Mouse (Mus musculus): Measurements from ENCODE around the gene Lrrc8d. TPM values are rescaled to one million over a fixed set of nuclear protein-coding genes. Genes with fewer than 3 reads are reported as not detected.
A peak's percentile ranks its signal among the peaks of the same experiment; 100 is the strongest.

Gene Lrrc8d
- 17.3 and 19.2 TPM in 2 replicates for polyA plus RNA-seq (2014; fragmentation: Nextera tagmentation; extraction: Ambion mirVana)

DNA sequence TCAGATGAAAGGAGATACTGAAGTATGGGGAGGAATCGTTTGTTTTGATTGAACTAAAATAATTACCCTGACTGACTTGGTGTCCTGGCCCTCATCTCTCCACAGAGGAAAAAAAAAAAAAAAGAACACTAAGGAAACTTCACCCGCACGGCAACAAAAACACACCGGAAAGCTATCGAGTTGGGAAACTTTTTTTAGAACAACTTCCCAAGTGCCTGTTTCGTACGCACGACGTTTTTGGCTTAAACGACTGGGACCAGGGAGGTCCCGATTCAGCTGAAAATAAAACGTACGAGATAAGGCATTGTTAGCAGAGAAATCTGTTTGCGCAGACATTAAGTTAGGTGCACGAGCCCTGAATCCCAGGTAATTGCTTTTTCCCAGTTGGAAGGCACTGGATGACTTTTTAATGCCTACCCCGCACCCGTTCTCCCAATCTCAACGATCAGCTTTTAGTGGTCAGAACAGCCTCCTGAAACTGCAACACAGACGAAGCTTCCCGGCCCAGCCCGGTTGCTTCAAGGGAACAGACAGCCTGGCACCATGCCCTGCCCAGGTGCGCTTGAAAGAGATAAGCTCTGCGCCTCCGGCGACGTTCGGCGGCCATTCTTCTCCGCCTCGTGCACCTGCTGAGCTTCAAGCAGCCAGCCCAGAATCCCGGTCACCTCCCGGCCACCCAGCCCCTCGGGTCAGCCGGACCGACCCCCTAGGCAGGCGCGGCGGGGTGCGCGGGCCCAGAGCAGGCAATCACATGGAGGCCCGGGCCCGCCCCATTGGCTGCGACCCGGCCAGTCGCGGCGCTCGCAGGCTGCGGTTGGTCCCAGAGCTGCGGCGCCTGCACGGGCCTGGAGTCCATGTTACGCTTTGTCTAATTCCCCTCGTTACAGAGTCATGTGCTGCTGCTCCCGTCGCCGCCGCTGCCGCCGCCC, at the start of gene Lrrc8d:
TSS of gene Lrrc8d (plus strand) at position 829 of the 929 bp plus-strand sequence.
- Histone ChIP-seq H3K9me3 (ENCODE audit: control insufficient read depth, low read length) (no peaks in the 10 kb centered on the region), H3K4me1 (replicated peaks; ENCODE audit: control insufficient read depth, insufficient read depth, low read length) (peaks cover 10% of the 10 kb centered on the region), H3K36me3 (ENCODE audit: control insufficient read depth, insufficient read depth, low read length) (no peaks in the 10 kb centered on the region), H3K27ac (ENCODE audit: low read depth) (peak within 1 kb of the TSS; percentile 91), H3K27me3 (replicated peaks; ENCODE audit: control insufficient read depth, insufficient read depth, low read length) (no peaks in the 10 kb centered on the region), H3K4me3 (ENCODE audit: low read depth, low read length) (peak within 1 kb of the TSS; percentile 83), H3K4me2 (ENCODE audit: low read length) (peak within 1 kb of the TSS; percentile 88), H3K9ac (ENCODE audit: low read length) (peak within 1 kb of the TSS; percentile 95)
- ATAC-seq (replicated peaks; ENCODE audit: low FRiP score, low TSS enrichment, low read depth), result peak; percentile 92
- WGBS, result 2% methylated on average over 58 of the region's 60 CpGs
- DNase-seq (ENCODE audit: low spot score), result peak; percentile 88

GRCm38 (mm10) chr5:105650728-105651479, 48.9 kb upstream of the Lrrc8d start:
- no peak overlapping the region for H3K4me2 ChIP-seq (ENCODE audit: low read length)
- DNase-seq (ENCODE audit: low spot score) (no peak), ATAC-seq (replicated peaks; ENCODE audit: low FRiP score, low TSS enrichment, low read depth) (no peak)
- WGBS, result 78% methylated on average over 8 of the region's 8 CpGs
- H3K9me3 ChIP-seq (ENCODE audit: control insufficient read depth, low read length), result no peaks in the 10 kb centered on the region
- H3K27ac ChIP-seq (ENCODE audit: low read depth), result peak overlapping the region; percentile 12; the same call in 1 of the 2 replicates
- no peaks in the 10 kb centered on the region for H3K36me3 ChIP-seq (ENCODE audit: control insufficient read depth, insufficient read depth, low read length)
- no peak overlapping the region for H3K4me3 ChIP-seq (ENCODE audit: low read depth, low read length)
- H3K4me1 ChIP-seq (replicated peaks; ENCODE audit: control insufficient read depth, insufficient read depth, low read length), result peaks cover 7% of the 10 kb centered on the region; the same call in 1 of the 2 replicates
- H3K27me3 ChIP-seq (replicated peaks; ENCODE audit: control insufficient read depth, insufficient read depth, low read length), result no peaks in the 10 kb centered on the region
- H3K9ac ChIP-seq (ENCODE audit: low read length), result no peak overlapping the region

DNA sequence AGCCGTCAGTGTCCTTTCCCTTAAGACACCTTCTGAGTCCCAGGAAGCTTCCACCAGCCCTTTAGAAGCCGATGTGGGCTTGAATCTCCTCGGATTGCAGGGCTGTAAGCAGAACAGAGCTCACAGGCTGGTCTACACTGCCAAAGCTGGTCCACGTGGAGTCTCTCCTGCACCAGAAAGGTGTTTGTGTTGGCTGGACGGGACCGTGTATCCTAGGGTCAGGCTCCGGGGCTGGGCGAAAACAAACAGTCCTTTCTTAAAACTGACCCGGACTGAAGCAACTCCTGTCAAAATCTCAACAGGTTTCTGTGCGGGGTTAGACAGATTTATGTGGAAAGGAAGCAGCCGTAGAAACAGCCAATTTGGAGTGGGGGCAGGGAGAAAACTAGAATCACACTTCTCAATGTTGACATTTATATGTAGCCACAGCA, 48.2 kb upstream of the Lrrc8d start:
- ATAC-seq (replicated peaks; ENCODE audit: low FRiP score, low TSS enrichment, low read depth) (no peak), DNase-seq (ENCODE audit: low spot score) (no peak)
- Histone ChIP-seq H3K27me3 (replicated peaks; ENCODE audit: control insufficient read depth, insufficient read depth, low read length) (no peaks in the 10 kb centered on the region), H3K4me1 (replicated peaks; ENCODE audit: control insufficient read depth, insufficient read depth, low read length) (peaks cover 7% of the 10 kb centered on the region; the same call in 1 of the 2 replicates), H3K9ac (ENCODE audit: low read length) (no peak overlapping the region), H3K4me3 (ENCODE audit: low read depth, low read length) (no peak overlapping the region), H3K9me3 (ENCODE audit: control insufficient read depth, low read length) (no peaks in the 10 kb centered on the region), H3K36me3 (ENCODE audit: control insufficient read depth, insufficient read depth, low read length) (no peaks in the 10 kb centered on the region), H3K27ac (ENCODE audit: low read depth) (peak overlapping the region; percentile 12; the same call in 1 of the 2 replicates), H3K4me2 (ENCODE audit: low read length) (no peak overlapping the region)
- 30% methylated on average over 11 of the region's 11 CpGs for WGBS

GRCm38 (mm10) chr5:105654237-105655063, 45.3 kb upstream of the Lrrc8d start:
- 26% methylated on average over 15 of the region's 15 CpGs for WGBS
- Histone ChIP-seq H3K27me3 (replicated peaks; ENCODE audit: control insufficient read depth, insufficient read depth, low read length) (no peaks in the 10 kb centered on the region), H3K9ac (ENCODE audit: low read length) (no peak overlapping the region), H3K9me3 (ENCODE audit: control insufficient read depth, low read length) (no peaks in the 10 kb centered on the region), H3K4me3 (ENCODE audit: low read depth, low read length) (no peak overlapping the region), H3K4me1 (replicated peaks; ENCODE audit: control insufficient read depth, insufficient read depth, low read length) (0 out of 2 replicates have a peak, but pooled peaks cover 3% of the 10 kb centered on the region), H3K36me3 (ENCODE audit: control insufficient read depth, insufficient read depth, low read length) (no peaks in the 10 kb centered on the region), H3K27ac (ENCODE audit: low read depth) (no peak overlapping the region), H3K4me2 (ENCODE audit: low read length) (no peak overlapping the region)
- peak; percentile 70 for ATAC-seq (replicated peaks; ENCODE audit: low FRiP score, low TSS enrichment, low read depth)
- DNase-seq (ENCODE audit: low spot score), result peak; percentile 90

GRCm38 (mm10) chr5:105655100-105655734, 44.6 kb upstream of the Lrrc8d start:
- DNase-seq (ENCODE audit: low spot score), result no peak
- Histone ChIP-seq H3K9me3 (ENCODE audit: control insufficient read depth, low read length) (no peaks in the 10 kb centered on the region), H3K27me3 (replicated peaks; ENCODE audit: control insufficient read depth, insufficient read depth, low read length) (no peaks in the 10 kb centered on the region), H3K4me3 (ENCODE audit: low read depth, low read length) (no peak overlapping the region), H3K9ac (ENCODE audit: low read length) (no peak overlapping the region), H3K27ac (ENCODE audit: low read depth) (no peak overlapping the region), H3K4me2 (ENCODE audit: low read length) (no peak overlapping the region), H3K4me1 (replicated peaks; ENCODE audit: control insufficient read depth, insufficient read depth, low read length) (0 out of 2 replicates have a peak, but pooled peaks cover 3% of the 10 kb centered on the region), H3K36me3 (ENCODE audit: control insufficient read depth, insufficient read depth, low read length) (no peaks in the 10 kb centered on the region)
- peak; percentile 44 for ATAC-seq (replicated peaks; ENCODE audit: low FRiP score, low TSS enrichment, low read depth)
- WGBS, result 74% methylated on average over 12 of the region's 12 CpGs

GRCm38 (mm10) chr5:105661894-105662293, 37.9 kb upstream of the Lrrc8d start:
- H3K27ac ChIP-seq (ENCODE audit: low read depth), result no peak overlapping the region
- no peaks in the 10 kb centered on the region for H3K4me1 ChIP-seq (replicated peaks; ENCODE audit: control insufficient read depth, insufficient read depth, low read length)
- no peak overlapping the region for H3K4me3 ChIP-seq (ENCODE audit: low read depth, low read length)
- H3K9ac ChIP-seq (ENCODE audit: low read length), result no peak overlapping the region
- no peaks in the 10 kb centered on the region for H3K27me3 ChIP-seq (replicated peaks; ENCODE audit: control insufficient read depth, insufficient read depth, low read length)
- 89% methylated on average over 5 of the region's 5 CpGs for WGBS
- H3K4me2 ChIP-seq (ENCODE audit: low read length), result no peak overlapping the region
- no peak for DNase-seq (ENCODE audit: low spot score)
- H3K36me3 ChIP-seq (ENCODE audit: control insufficient read depth, insufficient read depth, low read length), result no peaks in the 10 kb centered on the region
- no peak for ATAC-seq (replicated peaks; ENCODE audit: low FRiP score, low TSS enrichment, low read depth)
- no peaks in the 10 kb centered on the region for H3K9me3 ChIP-seq (ENCODE audit: control insufficient read depth, low read length)

GRCm38 (mm10) chr5:105666930-105667329, 32.8 kb upstream of the Lrrc8d start:
- WGBS, result 89% methylated on average over 5 of the region's 5 CpGs
- no peak overlapping the region for H3K27ac ChIP-seq (ENCODE audit: low read depth)
- no peak overlapping the region for H3K4me3 ChIP-seq (ENCODE audit: low read depth, low read length)
- H3K27me3 ChIP-seq (replicated peaks; ENCODE audit: control insufficient read depth, insufficient read depth, low read length), result no peaks in the 10 kb centered on the region
- no peak overlapping the region for H3K4me2 ChIP-seq (ENCODE audit: low read length)
- H3K9me3 ChIP-seq (ENCODE audit: control insufficient read depth, low read length), result no peaks in the 10 kb centered on the region
- H3K9ac ChIP-seq (ENCODE audit: low read length), result no peak overlapping the region
- ATAC-seq (replicated peaks; ENCODE audit: low FRiP score, low TSS enrichment, low read depth) (no peak), DNase-seq (ENCODE audit: low spot score) (no peak)
- no peaks in the 10 kb centered on the region for H3K4me1 ChIP-seq (replicated peaks; ENCODE audit: control insufficient read depth, insufficient read depth, low read length)
- no peaks in the 10 kb centered on the region for H3K36me3 ChIP-seq (ENCODE audit: control insufficient read depth, insufficient read depth, low read length)
